Mouse (Mus musculus) erythroblast, adult 5-6 weeks (primary cell): ENCODE results near the gene Ccna1. TPM values are rescaled to one million over a fixed set of nuclear protein-coding genes. Genes with fewer than 3 reads are reported as not detected.

Source experiments
- total RNA-seq, 2 experiments: library from RNA; stranded (forward) in 1 of 2; stranded (reverse) in 1 of 2; fragments of 150-400 nt in 1 of 2; fragments of 200-764, 138-1000 nt in 1 of 2; gene quantifications; 2 replicates each; pipeline versions ENCODE4 v1.2.3 to v1.2.4; 2015 to 2017; ENCODE audit warnings: low replicate concordance in 2 of 2

Gene Ccna1
- total RNA-seq, 2 experiments from 2014 or later = not detected

Other genes starting within 250 kb of the Ccna1 start
- 6.1 and 8.4 TPM in 2 replicates for gene Rfxap, start 247.7 kb downstream of the Ccna1 start, total RNA-seq (2015; ENCODE audit: low replicate concordance)
- gene Rfxap, start 247.7 kb downstream of the Ccna1 start, total RNA-seq (2017; ENCODE audit: low replicate concordance) = 7.1 and 19.2 TPM in 2 replicates
- gene Sertm1, start 139.6 kb downstream of the Ccna1 start, total RNA-seq (2015; ENCODE audit: low replicate concordance) = not detected in 2 replicates
- not detected in 2 replicates for gene Sertm1, start 139.6 kb downstream of the Ccna1 start, total RNA-seq (2017; ENCODE audit: low replicate concordance)
- 3.1 and 3.7 TPM in 2 replicates for gene Spg20, start 56.6 kb upstream of the Ccna1 start, total RNA-seq (2015; ENCODE audit: low replicate concordance)
- 2.2 and 6.2 TPM in 2 replicates for gene Spg20, start 56.6 kb upstream of the Ccna1 start, total RNA-seq (2017; ENCODE audit: low replicate concordance)
- gene Ccdc169, start 81.8 kb upstream of the Ccna1 start, total RNA-seq (2015; ENCODE audit: low replicate concordance) = not detected in 2 replicates
- gene Ccdc169, start 81.8 kb upstream of the Ccna1 start, total RNA-seq (2017; ENCODE audit: low replicate concordance) = not detected in 2 replicates
- gene Sohlh2, start 126.5 kb upstream of the Ccna1 start, total RNA-seq (2015; ENCODE audit: low replicate concordance) = not detected in 2 replicates
- gene Sohlh2, start 126.5 kb upstream of the Ccna1 start, total RNA-seq (2017; ENCODE audit: low replicate concordance) = not detected in 2 replicates
- not detected in 2 replicates for gene Dclk1, start 186.9 kb upstream of the Ccna1 start, total RNA-seq (2015; ENCODE audit: low replicate concordance)
- gene Dclk1, start 186.9 kb upstream of the Ccna1 start, total RNA-seq (2017; ENCODE audit: low replicate concordance) = not detected in 2 replicates